Mouse (Mus musculus) stomach, postnatal 0 days (tissue): ENCODE data around the gene Ncoa4.

Source experiments
- CTCF ChIP-seq: IDR thresholded peaks from 2 replicates; pipeline ENCODE4 v1.5.1; 2016; ENCODE audit warnings: antibody characterized with exemption, low read depth, mild to moderate bottlenecking, moderate library complexity
- EP300 ChIP-seq: optimal IDR thresholded peaks from 2 replicates; pipeline ENCODE3; 2016; ENCODE audit warnings: antibody characterized with exemption

- TF ChIP-seq CTCF (no peak), EP300 (no peak)
These were observed 38.4 kb upstream of the Ncoa4 start for GRCm38 (mm10) chr14:32120940-32121919.
